22 mouse cellular contexts compared by ENCODE assay signal in the genomic region with DNA sequence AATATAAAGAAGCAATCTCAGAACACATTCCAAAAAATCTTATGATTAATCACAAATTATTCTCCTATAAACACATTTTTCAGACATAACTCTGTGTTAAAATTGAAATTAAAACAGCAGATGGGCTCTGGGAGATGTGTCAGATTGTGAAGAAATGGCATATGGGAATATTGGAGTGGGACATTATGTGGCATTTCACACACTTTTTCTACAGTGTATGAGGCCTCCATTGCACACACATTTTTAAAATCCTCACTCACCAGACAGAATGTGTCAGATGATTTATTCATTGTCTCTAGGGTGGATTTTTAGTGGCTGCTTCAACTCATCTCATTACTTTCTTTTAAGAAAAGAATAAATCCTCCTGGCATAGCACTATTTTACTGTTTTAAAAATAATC.
A peak's percentile ranks its signal among the peaks of the same experiment; 100 is the strongest.
DNase-seq lines count a peak whose midpoint lies in the region; ATAC-seq and TF ChIP-seq lines count a peak whose summit lies in the region.
"Had no signal": no experiment of that assay in that cellular context is flagged by ENCODE, and none has a peak within 500 bp of the region (broad histone marks: within the 10 kb centered on the region; RNA-seq: fewer than 3 reads in every experiment).

No protein-coding gene starts in this region.

- no peak overlapping the region for H3K4me3 ChIP-seq in layer of hippocampus, adult 2 months
- no peak overlapping the region for H3K4me3 ChIP-seq in gastrocnemius, adult 2 months
- H3K4me3 ChIP-seq: heart, embryonic 10.5 days; limb, embryonic 12.5 days; midbrain, embryonic 12.5 days; neural tube, embryonic 12.5 days had no signal

- TF ChIP-seq CTCF in layer of hippocampus, adult 2 months (conservative IDR thresholded peaks at IDR 0.05) = no peak
- no peak for TF ChIP-seq CTCF in gastrocnemius, adult 2 months (IDR thresholded peaks at IDR 0.05)

- peak overlapping the region; percentile 77 for H3K27ac ChIP-seq in layer of hippocampus, adult 2 months
- H3K27ac ChIP-seq in gastrocnemius, adult 2 months = no peak overlapping the region
- H3K27ac ChIP-seq: heart, embryonic 10.5 days; hindbrain, embryonic 14.5 days; limb, embryonic 12.5 days; midbrain, embryonic 12.5 days; neural tube, embryonic 12.5 days had no signal

- DNase-seq in frontal cortex, adult 2 months (ENCODE audit: extremely low spot score in 1 of 2, low spot score in 1 of 2) = peak; percentile 12 to 55
- no peak for DNase-seq in frontal cortex, postnatal 25 days (ENCODE audit: low spot score in 2 of 2)
- DNase-seq in right cerebral cortex, adult 18-20 months = peak; percentile 30
- no peak for DNase-seq in right cerebral cortex, postnatal 4 days
- DNase-seq in layer of hippocampus, adult 2 months (ENCODE audit: low spot score in 2 of 2) = peak; percentile 55 to 79
- no peak for DNase-seq in gastrocnemius, adult 2 months
- DNase-seq: adrenal gland, adult 2 months; cerebellum, postnatal 36 days; heart, postnatal 4 days; kidney, adult 18-20 months; kidney, postnatal 4 days; liver, postnatal 0 days; retina, postnatal 1 day; thymus, postnatal 4 days had no signal

- intact Hi-C loops in gastrocnemius, adult 2 months (cut with DNase I) = no loop called here

- ATAC-seq in monocyte, adult 5-6 weeks (replicated peaks; ENCODE audit: insufficient number of reproducible peaks, low FRiP score, low TSS enrichment, poor library complexity, severe bottlenecking) = no peak
- ATAC-seq: inflammation-experienced regulatory T-cells, adult 6 months; liver, postnatal 0 days; lung, postnatal 0 days had no signal

Comparison
In these comparisons a context has a peak if more than half of its experiments do, and no peak if none do; other contexts are left out.
1. DNase-seq: peak in frontal cortex, adult 2 months (2 of 2), right cerebral cortex, adult 18-20 months (single experiment) and layer of hippocampus, adult 2 months (2 of 2); none in frontal cortex, postnatal 25 days (0 of 2), right cerebral cortex, postnatal 4 days (single experiment) and gastrocnemius, adult 2 months (single experiment).